In genomic region chr5:117941552-117941951, GRCm38 (mm10) we compare ENCODE assay signal across 13 mouse cellular contexts. TPM values are rescaled to one million over a fixed set of nuclear protein-coding genes. Genes with fewer than 3 reads are reported as not detected.
A peak's percentile ranks its signal among the peaks of the same experiment; 100 is the strongest.
DNase-seq lines count a peak whose midpoint lies in the region; TF ChIP-seq lines count a peak whose summit lies in the region.
"Had no signal": no experiment of that assay in that cellular context is flagged by ENCODE, and none has a peak within 500 bp of the region (broad histone marks: within the 10 kb centered on the region; RNA-seq: fewer than 3 reads in every experiment).

No protein-coding gene starts in this region.

- no peak for TF ChIP-seq POLR2A in ES-Bruce4 (IDR thresholded peaks at IDR 0.05; ENCODE audit: insufficient read depth, low read length)
- no peak for TF ChIP-seq POLR2A in bone marrow macrophage, adult 2 months (IDR thresholded peaks at IDR 0.05; ENCODE audit: borderline replicate concordance, low read depth, low read length)

- no peak for DNase-seq in layer of hippocampus, adult 2 months (ENCODE audit: low spot score in 2 of 2)
- DNase-seq in layer of hippocampus, adult 18-20 months (ENCODE audit: low spot score in 2 of 2), result no peak
- DNase-seq in 416B (ENCODE audit: low read depth), result peak; percentile 25
- DNase-seq in layer of hippocampus, adult 9-11 months, result no peak
- DNase-seq in kidney, postnatal 14 days, result no peak
- DNase-seq: cerebellum, adult 11-12 months; heart, adult 11 months; kidney, adult 18-20 months; liver had no signal

- no peaks in the 10 kb centered on the region for H3K9me3 ChIP-seq in ES-Bruce4 (replicated peaks; ENCODE audit: control insufficient read depth, insufficient read depth, low read length, poor library complexity, severe bottlenecking)
- H3K9me3 ChIP-seq: forebrain, embryonic 10.5 days; hindbrain, embryonic 12.5 days had no signal

- no peak for TF ChIP-seq EP300 in ES-Bruce4 (IDR thresholded peaks at IDR 0.05; ENCODE audit: insufficient read depth, low read depth, low read length)

- no peaks in the 10 kb centered on the region for H3K36me3 ChIP-seq in ES-Bruce4 (ENCODE audit: control insufficient read depth, insufficient read depth, low read length, poor library complexity, severe bottlenecking)
- H3K36me3 ChIP-seq: forebrain, embryonic 10.5 days; hindbrain, embryonic 12.5 days had no signal

- no peak overlapping the region for H3K4me3 ChIP-seq in layer of hippocampus, adult 2 months
- no peak overlapping the region for H3K4me3 ChIP-seq in ES-Bruce4 (ENCODE audit: low read depth, low read length)
- H3K4me3 ChIP-seq in bone marrow macrophage, adult 2 months (ENCODE audit: insufficient read depth, low read length), result no peak overlapping the region
- H3K4me3 ChIP-seq: forebrain, embryonic 10.5 days; hindbrain, embryonic 12.5 days had no signal

- H3K9ac ChIP-seq in ES-Bruce4 (ENCODE audit: low read depth, poor library complexity, severe bottlenecking), result no peak overlapping the region
- H3K9ac ChIP-seq: hindbrain, embryonic 12.5 days had no signal

- H3K27me3 ChIP-seq in ES-Bruce4 (ENCODE audit: control insufficient read depth, insufficient read depth, low read length, poor library complexity, severe bottlenecking), result no peaks in the 10 kb centered on the region

- no peak overlapping the region for H3K27ac ChIP-seq in layer of hippocampus, adult 2 months
- H3K27ac ChIP-seq in ES-Bruce4 (ENCODE audit: insufficient read depth, low read length), result no peak overlapping the region
- H3K27ac ChIP-seq in bone marrow macrophage, adult 2 months (ENCODE audit: insufficient read depth, low read depth, low read length), result no peak overlapping the region
- H3K27ac ChIP-seq: forebrain, embryonic 10.5 days; hindbrain, embryonic 12.5 days had no signal

- H3K4me1 ChIP-seq in ES-Bruce4 (ENCODE audit: control insufficient read depth, insufficient read depth, low read length), result no peaks in the 10 kb centered on the region
- H3K4me1 ChIP-seq in bone marrow macrophage, adult 2 months (ENCODE audit: control insufficient read depth, insufficient read depth, low read length), result no peaks in the 10 kb centered on the region
- H3K4me1 ChIP-seq: hindbrain, embryonic 12.5 days had no signal

- peak; percentile 59 for TF ChIP-seq CTCF in layer of hippocampus, adult 2 months (conservative IDR thresholded peaks at IDR 0.05)
- TF ChIP-seq CTCF in ES-Bruce4 (IDR thresholded peaks at IDR 0.05; ENCODE audit: low read depth, low read length), result peak; percentile 64
- 0 out of 2 replicates have a peak, but pooled peaks have one; percentile 13 for TF ChIP-seq CTCF in bone marrow macrophage, adult 2 months (IDR thresholded peaks at IDR 0.05; ENCODE audit: low read depth, low read length)

RNA-seq across cellular contexts. Expression of gene Fbxo21, which starts 35.0 kb away (rescaled TPM):
- total RNA-seq in layer of hippocampus, adult 2 months (2021), result 100 to 1,000 TPM; 140 to 165 TPM
- 100 to 1,000 TPM; 160 to 163 TPM for total RNA-seq in layer of hippocampus, adult 18-20 months (2021)
- polyA plus RNA-seq in ES-Bruce4 (2011; ENCODE audit: insufficient read depth, insufficient read length, low read depth, missing spikeins), result 54.6 and 60.1 TPM in 2 replicates
- polyA plus RNA-seq in bone marrow macrophage, adult 2 months (2012; ENCODE audit: insufficient read depth, insufficient read length, missing spikeins), result 17.2 and 17.4 TPM in 2 replicates

Comparison
In these comparisons a context has a peak if more than half of its experiments do, and no peak if none do; other contexts are left out.
1. CTCF ChIP-seq: peak in every context shown above with its lines; median percentile 64 in ES-Bruce4; 59 in layer of hippocampus, adult 2 months; 13 in bone marrow macrophage, adult 2 months.